Mouse (Mus musculus): ENCODE data around the gene Stard13.

DNA sequence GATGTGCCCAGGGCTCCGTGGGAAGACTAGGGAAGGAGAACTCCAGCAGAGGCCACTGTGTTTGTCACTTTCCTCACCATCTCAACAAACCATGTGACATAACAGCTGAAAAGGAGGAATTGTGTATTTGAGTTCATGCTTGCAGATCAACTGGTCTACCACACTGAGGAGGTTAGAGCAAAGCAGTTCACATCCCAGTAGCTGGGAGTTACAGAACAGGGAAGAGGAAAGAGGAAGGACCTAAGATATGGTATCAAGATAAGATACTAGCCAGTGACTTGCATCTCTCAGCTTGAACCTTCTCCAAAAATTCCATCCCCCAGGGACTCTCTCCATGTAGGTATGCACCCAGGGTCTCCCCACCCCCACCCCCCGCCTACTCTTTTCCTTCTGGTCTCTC is 27.9 kb upstream of the Stard13 start:
- TF ChIP-seq CTCF (IDR thresholded peaks at IDR 0.05; ENCODE audit: borderline replicate concordance, control insufficient read depth, extremely low read depth, insufficient read depth, low read length, poor library complexity) (no peak), POLR2A (IDR thresholded peaks at IDR 0.05; ENCODE audit: control insufficient read depth, extremely low read depth, insufficient read depth, low read length, poor library complexity) (no peak)

Measured in thymus, adult 2 months (tissue).